Mouse (Mus musculus): ENCODE measurements around the gene Rab3d.

GRCm38 (mm10) chr9:21960135-21960534 is 42.1 kb upstream of the Rab3d start:
- TF ChIP-seq CTCF (IDR thresholded peaks at IDR 0.05; ENCODE audit: low read depth) (no peak), EP300 (IDR thresholded peaks at IDR 0.05; ENCODE audit: low read depth) (no peak)
